Mouse (Mus musculus) erythroblast, embryonic 14.5 days (primary cell): ENCODE data around the gene Retreg1.

Experiments used
- GATA1 ChIP-seq: IDR thresholded peaks from 2 replicates; pipeline ENCODE4 v1.6.1; 2012; ENCODE audit warnings: low read length, inconsistent platforms, mixed read lengths
- TAL1 ChIP-seq: IDR thresholded peaks from 3 replicates; pipeline ENCODE4 v1.6.1; 2012; ENCODE audit warnings: low read length, inconsistent platforms, mixed read lengths

DNA sequence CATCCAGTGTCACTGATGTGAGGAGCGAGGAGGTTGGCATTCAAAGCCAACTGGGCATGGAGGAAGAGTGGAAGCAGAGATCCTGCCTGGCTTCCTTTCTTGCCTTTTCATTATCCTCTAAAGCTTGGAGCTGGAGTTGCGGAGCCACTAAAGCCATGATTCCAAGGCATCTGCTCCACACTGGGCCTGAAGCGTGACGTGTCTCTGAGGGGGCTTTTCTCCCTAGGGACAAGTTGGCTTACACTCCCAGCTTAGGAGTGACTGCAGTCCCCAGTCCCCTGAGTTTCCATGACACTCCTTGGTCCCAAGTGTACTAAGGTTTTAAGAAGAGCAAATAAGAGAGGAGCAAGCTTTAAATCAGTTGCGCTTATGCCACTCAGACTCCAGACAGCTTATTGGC lies 179.7 kb downstream of the Retreg1 start:
- TF ChIP-seq TAL1 = no peak
- TF ChIP-seq GATA1 = no peak
